Mouse (Mus musculus): ENCODE data around the gene Tnni2. TPM values are rescaled to one million over a fixed set of nuclear protein-coding genes. Genes with fewer than 3 reads are reported as not detected.

Gene Tnni2
- polyA plus RNA-seq, 1 experiment from 2014 or later = 1.0 TPM

GRCm38 (mm10) chr7:142419887-142420286, 21.7 kb upstream of the Tnni2 start:
- no peak overlapping the region for H3K27ac ChIP-seq
- ATAC-seq (ENCODE audit: low FRiP score) = no peak
- 83% methylated on average over 5 of the region's 5 CpGs for WGBS

DNA sequence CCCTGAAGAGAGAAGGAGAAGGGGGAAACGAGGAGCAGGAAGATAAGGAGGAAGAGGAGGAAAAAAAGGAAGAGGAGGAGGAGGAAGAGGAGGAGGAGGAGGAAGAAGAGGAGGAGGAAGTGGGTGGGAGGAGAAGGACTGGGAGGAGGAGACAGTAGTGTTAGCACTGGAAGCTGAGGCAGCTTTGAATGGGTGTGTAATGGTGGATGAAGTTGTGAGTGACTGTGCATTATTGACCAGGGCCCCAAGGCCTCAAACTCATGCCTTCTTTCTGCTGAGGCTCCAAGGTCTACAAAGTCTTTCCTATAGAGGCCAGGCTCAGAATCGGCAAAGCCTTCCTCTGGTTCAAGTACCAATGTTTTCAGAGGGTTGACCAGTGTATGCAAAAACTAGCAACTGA, 19.8 kb upstream of the Tnni2 start:
- Histone ChIP-seq H3K9ac (no peak overlapping the region), H3K9me3 (ENCODE audit: control insufficient read depth, low read length) (no peaks in the 10 kb centered on the region), H3K4me2 (replicated peaks) (no peak overlapping the region), H3K4me3 (replicated peaks; ENCODE audit: low read length) (no peak overlapping the region), H3K36me3 (replicated peaks; ENCODE audit: control insufficient read depth, insufficient read depth) (no peaks in the 10 kb centered on the region), H3K4me1 (replicated peaks; ENCODE audit: control insufficient read depth, insufficient read depth, low read length) (no peaks in the 10 kb centered on the region), H3K27me3 (ENCODE audit: control insufficient read depth, insufficient read depth, low read length) (no peaks in the 10 kb centered on the region), H3K27ac (no peak overlapping the region)
- 75% methylated on average over 2 of the region's 2 CpGs for WGBS
- no peak for ATAC-seq (ENCODE audit: low FRiP score)
- no peak for DNase-seq (ENCODE audit: low spot score)

More at GRCm38 (mm10) chr7:142419887-142420286, 21.7 kb upstream of the Tnni2 start:
- Histone ChIP-seq H3K9me3 (ENCODE audit: control insufficient read depth, low read length) (no peaks in the 10 kb centered on the region), H3K4me3 (replicated peaks; ENCODE audit: low read length) (no peak overlapping the region), H3K36me3 (replicated peaks; ENCODE audit: control insufficient read depth, insufficient read depth) (no peaks in the 10 kb centered on the region), H3K4me2 (replicated peaks) (no peak overlapping the region), H3K9ac (no peak overlapping the region), H3K4me1 (replicated peaks; ENCODE audit: control insufficient read depth, insufficient read depth, low read length) (no peaks in the 10 kb centered on the region), H3K27me3 (ENCODE audit: control insufficient read depth, insufficient read depth, low read length) (no peaks in the 10 kb centered on the region)
- no peak for DNase-seq (ENCODE audit: low spot score)

DNA sequence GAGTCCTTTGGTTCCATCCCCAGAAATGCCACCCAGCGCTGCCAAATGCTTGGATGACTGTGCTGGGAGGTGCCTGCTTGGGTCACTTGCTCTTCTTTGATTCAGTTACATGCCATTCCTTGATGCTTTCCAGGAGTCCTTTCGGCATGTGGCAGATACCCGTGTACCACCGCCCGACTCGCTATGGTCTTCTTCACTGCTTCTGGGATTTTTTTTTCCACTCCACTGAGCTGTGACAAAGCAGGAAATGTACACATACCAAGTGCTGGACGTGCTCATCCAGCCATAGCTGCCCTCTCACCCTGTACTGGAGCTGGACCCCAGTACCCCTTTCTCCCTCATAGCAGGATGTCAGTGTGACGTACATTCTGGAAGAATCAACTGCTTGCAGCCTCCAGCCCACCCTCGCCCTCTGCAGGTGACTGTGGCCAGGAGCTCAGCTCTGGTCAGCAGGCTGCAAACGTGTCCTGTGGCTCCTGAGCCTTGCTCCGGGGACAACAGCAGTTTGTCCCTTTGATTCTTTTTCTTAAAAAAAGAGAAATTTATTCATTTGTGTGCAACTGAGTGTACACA, 15.9 kb upstream of the Tnni2 start:
- WGBS = 48% methylated on average over 11 of the region's 11 CpGs

DNA sequence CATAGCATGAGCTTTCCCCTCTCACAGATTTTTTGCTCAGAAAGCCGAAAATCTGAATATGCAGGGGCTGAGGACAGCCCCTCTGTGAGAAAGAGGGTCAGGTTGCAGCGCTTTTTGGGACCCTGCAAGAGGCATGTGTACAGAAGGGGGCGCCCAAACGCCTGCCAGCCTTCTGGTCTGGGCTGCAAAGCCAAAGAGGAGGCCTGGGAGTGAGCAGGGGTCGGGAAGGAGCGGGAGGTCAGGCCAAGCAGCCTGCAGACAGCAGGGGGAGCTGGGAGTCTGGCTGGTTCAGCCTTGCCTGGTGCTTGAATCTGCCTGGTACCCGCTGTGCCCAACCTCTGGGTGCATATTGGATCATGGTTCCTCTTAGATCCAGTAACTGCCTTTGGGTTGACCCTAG, 13.4 kb upstream of the Tnni2 start:
- WGBS = 6% methylated on average over 7 of the region's 7 CpGs
- Histone ChIP-seq H3K27ac (no peak overlapping the region), H3K9ac (no peak overlapping the region), H3K4me1 (replicated peaks; ENCODE audit: control insufficient read depth, insufficient read depth, low read length) (0 out of 2 replicates have a peak, but pooled peaks cover 6% of the 10 kb centered on the region), H3K9me3 (ENCODE audit: control insufficient read depth, low read length) (no peaks in the 10 kb centered on the region), H3K4me3 (replicated peaks; ENCODE audit: low read length) (no peak overlapping the region), H3K36me3 (replicated peaks; ENCODE audit: control insufficient read depth, insufficient read depth) (no peaks in the 10 kb centered on the region), H3K27me3 (ENCODE audit: control insufficient read depth, insufficient read depth, low read length) (no peaks in the 10 kb centered on the region), H3K4me2 (replicated peaks) (no peak overlapping the region)
- DNase-seq (ENCODE audit: low spot score) (no peak), ATAC-seq (ENCODE audit: low FRiP score) (no peak)

More for the DNA sequence above, 15.9 kb upstream of the Tnni2 start:
- Histone ChIP-seq H3K27ac (no peak overlapping the region), H3K9me3 (ENCODE audit: control insufficient read depth, low read length) (no peaks in the 10 kb centered on the region), H3K4me2 (replicated peaks) (no peak overlapping the region), H3K4me3 (replicated peaks; ENCODE audit: low read length) (no peak overlapping the region), H3K9ac (no peak overlapping the region), H3K27me3 (ENCODE audit: control insufficient read depth, insufficient read depth, low read length) (no peaks in the 10 kb centered on the region), H3K36me3 (replicated peaks; ENCODE audit: control insufficient read depth, insufficient read depth) (no peaks in the 10 kb centered on the region), H3K4me1 (replicated peaks; ENCODE audit: control insufficient read depth, insufficient read depth, low read length) (0 out of 2 replicates have a peak, but pooled peaks cover 5% of the 10 kb centered on the region)
- DNase-seq (ENCODE audit: low spot score) (no peak), ATAC-seq (ENCODE audit: low FRiP score) (no peak)

- no peak overlapping the region for H3K9ac ChIP-seq
- 0 out of 2 replicates have a peak overlapping the region, but pooled peaks have one; percentile 51 for H3K27ac ChIP-seq
- H3K36me3 ChIP-seq (replicated peaks; ENCODE audit: control insufficient read depth, insufficient read depth) = no peaks in the 10 kb centered on the region
- ATAC-seq (ENCODE audit: low FRiP score) = peak; percentile 61; the same call in 1 of the 2 replicates
- no peak overlapping the region; the same call in 1 of the 2 replicates for H3K4me2 ChIP-seq (replicated peaks)
- 0 out of 2 replicates have a peak, but pooled peaks cover 12% of the 10 kb centered on the region for H3K4me1 ChIP-seq (replicated peaks; ENCODE audit: control insufficient read depth, insufficient read depth, low read length)
- no peak overlapping the region for H3K4me3 ChIP-seq (replicated peaks; ENCODE audit: low read length)
- DNase-seq (ENCODE audit: low spot score) = peak; percentile 63
- 35% methylated on average over 12 of the region's 12 CpGs for WGBS
- H3K9me3 ChIP-seq (ENCODE audit: control insufficient read depth, low read length) = no peaks in the 10 kb centered on the region
- H3K27me3 ChIP-seq (ENCODE audit: control insufficient read depth, insufficient read depth, low read length) = no peaks in the 10 kb centered on the region
These were observed 11.4 kb upstream of the Tnni2 start for GRCm38 (mm10) chr7:142430160-142430678.

DNA sequence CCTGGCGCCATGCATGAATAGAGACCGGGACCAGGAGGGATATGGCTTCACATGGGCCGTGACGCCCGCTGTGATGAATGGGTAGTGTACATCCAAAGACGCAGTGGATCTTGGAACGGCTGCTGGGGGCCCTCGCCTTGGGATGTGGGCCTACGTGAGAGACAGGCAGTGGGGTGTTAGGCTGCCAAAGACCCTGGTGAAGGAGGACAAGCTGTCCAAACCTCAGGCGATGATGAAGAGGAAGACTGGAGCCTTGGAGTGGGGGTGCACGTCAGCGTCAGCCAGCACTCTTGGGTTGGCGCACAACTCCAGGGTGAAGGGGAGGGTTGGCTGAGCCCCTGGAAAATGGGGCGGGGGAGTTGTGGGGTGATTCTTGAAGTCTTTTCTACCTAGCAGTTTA, 10.5 kb upstream of the Tnni2 start:
- no peak overlapping the region for H3K4me3 ChIP-seq (replicated peaks; ENCODE audit: low read length)
- 0 out of 2 replicates have a peak, but pooled peaks cover 12% of the 10 kb centered on the region for H3K4me1 ChIP-seq (replicated peaks; ENCODE audit: control insufficient read depth, insufficient read depth, low read length)
- no peak for DNase-seq (ENCODE audit: low spot score)
- H3K27ac ChIP-seq = no peak overlapping the region
- no peak overlapping the region for H3K9ac ChIP-seq
- no peaks in the 10 kb centered on the region for H3K9me3 ChIP-seq (ENCODE audit: control insufficient read depth, low read length)
- H3K4me2 ChIP-seq (replicated peaks) = no peak overlapping the region
- WGBS = 83% methylated on average over 14 of the region's 14 CpGs
- H3K27me3 ChIP-seq (ENCODE audit: control insufficient read depth, insufficient read depth, low read length) = no peaks in the 10 kb centered on the region
- no peaks in the 10 kb centered on the region for H3K36me3 ChIP-seq (replicated peaks; ENCODE audit: control insufficient read depth, insufficient read depth)
- no peak for ATAC-seq (ENCODE audit: low FRiP score)

DNA sequence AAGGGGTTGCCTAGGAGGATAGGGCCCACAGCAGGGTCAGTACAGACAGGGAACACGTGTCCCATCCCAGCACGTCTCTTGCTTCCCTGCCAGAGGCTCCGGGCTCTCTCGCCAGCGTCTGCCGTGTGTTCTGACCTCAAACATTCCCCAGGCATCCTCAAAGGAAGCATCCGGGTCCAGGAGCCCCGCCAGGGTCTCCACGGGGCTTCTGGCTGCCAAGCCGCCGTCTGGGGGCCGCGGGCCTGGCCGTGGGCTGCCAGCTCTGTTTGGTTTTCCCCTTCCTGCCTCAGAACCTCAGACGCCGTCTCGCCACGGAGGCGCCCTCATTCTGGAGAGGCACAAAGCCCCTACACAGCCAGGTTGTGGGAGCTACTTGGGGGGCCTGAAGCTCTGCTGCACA, 8.0 kb upstream of the Tnni2 start:
- DNase-seq (ENCODE audit: low spot score) (no peak), ATAC-seq (ENCODE audit: low FRiP score) (no peak)
- WGBS = 62% methylated on average over 19 of the region's 19 CpGs
- H3K9me3 ChIP-seq (ENCODE audit: control insufficient read depth, low read length) = no peaks in the 10 kb centered on the region
- no peaks in the 10 kb centered on the region for H3K36me3 ChIP-seq (replicated peaks; ENCODE audit: control insufficient read depth, insufficient read depth)
- H3K4me1 ChIP-seq (replicated peaks; ENCODE audit: control insufficient read depth, insufficient read depth, low read length) = 0 out of 2 replicates have a peak, but pooled peaks cover 12% of the 10 kb centered on the region
- no peaks in the 10 kb centered on the region for H3K27me3 ChIP-seq (ENCODE audit: control insufficient read depth, insufficient read depth, low read length)
- H3K4me2 ChIP-seq (replicated peaks) = no peak overlapping the region
- no peak overlapping the region for H3K9ac ChIP-seq
- H3K27ac ChIP-seq = no peak overlapping the region
- no peak overlapping the region for H3K4me3 ChIP-seq (replicated peaks; ENCODE audit: low read length)

- H3K27me3 ChIP-seq (ENCODE audit: control insufficient read depth, insufficient read depth, low read length) = no peaks in the 10 kb centered on the region
- no peak within 1 kb of the TSS for H3K4me2 ChIP-seq (replicated peaks)
- H3K27ac ChIP-seq = no peak within 1 kb of the TSS
- no peak within 1 kb of the TSS for H3K9ac ChIP-seq
- H3K4me1 ChIP-seq (replicated peaks; ENCODE audit: control insufficient read depth, insufficient read depth, low read length) = 0 out of 2 replicates have a peak, but pooled peaks cover 12% of the 10 kb centered on the region
- WGBS = 88% methylated on average over 10 of the region's 10 CpGs
- ATAC-seq (ENCODE audit: low FRiP score) = no peak
- H3K9me3 ChIP-seq (ENCODE audit: control insufficient read depth, low read length) = no peaks in the 10 kb centered on the region
- H3K4me3 ChIP-seq (replicated peaks; ENCODE audit: low read length) = no peak within 1 kb of the TSS
- DNase-seq (ENCODE audit: low spot score) = no peak
- H3K36me3 ChIP-seq (replicated peaks; ENCODE audit: control insufficient read depth, insufficient read depth) = no peaks in the 10 kb centered on the region
These were observed 7.3 kb upstream of the Tnni2 start, which contains the start of gene Syt8 for GRCm38 (mm10) chr7:142434137-142434865. Gene Syt8 (plus strand): TSS chr7:142434850.

DNA sequence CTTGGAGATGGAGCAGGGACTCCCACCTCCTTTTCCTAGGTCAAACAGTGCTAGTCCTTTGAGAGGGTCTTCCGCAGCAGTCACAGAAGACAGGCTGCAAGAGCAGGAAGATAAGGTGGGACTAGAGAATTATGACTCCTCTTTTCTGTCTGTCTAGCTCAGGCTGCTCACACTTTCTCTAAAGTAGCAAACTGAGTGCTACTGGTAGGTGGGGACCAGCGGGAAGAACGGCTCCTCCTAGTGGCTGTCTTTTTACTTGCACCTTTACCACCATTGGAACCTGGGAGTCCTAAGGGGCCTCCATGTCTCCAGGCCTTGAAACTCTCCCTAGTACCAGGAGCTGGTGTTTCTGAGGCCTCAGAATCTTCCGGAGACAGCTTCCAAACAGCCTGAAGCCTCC, 6.1 kb upstream of the Tnni2 start:
- no peak overlapping the region for H3K27ac ChIP-seq
- 0 out of 2 replicates have a peak, but pooled peaks cover 9% of the 10 kb centered on the region for H3K4me1 ChIP-seq (replicated peaks; ENCODE audit: control insufficient read depth, insufficient read depth, low read length)
- H3K36me3 ChIP-seq (replicated peaks; ENCODE audit: control insufficient read depth, insufficient read depth) = no peaks in the 10 kb centered on the region
- H3K9me3 ChIP-seq (ENCODE audit: control insufficient read depth, low read length) = no peaks in the 10 kb centered on the region
- no peak overlapping the region for H3K9ac ChIP-seq
- no peak overlapping the region for H3K4me2 ChIP-seq (replicated peaks)
- ATAC-seq (ENCODE audit: low FRiP score) = no peak
- no peaks in the 10 kb centered on the region for H3K27me3 ChIP-seq (ENCODE audit: control insufficient read depth, insufficient read depth, low read length)
- DNase-seq (ENCODE audit: low spot score) = peak; percentile 82
- WGBS = 32% methylated on average over 4 of the region's 4 CpGs
- H3K4me3 ChIP-seq (replicated peaks; ENCODE audit: low read length) = no peak overlapping the region

Measured in hindbrain, embryonic 14.5 days (tissue).